7 mouse cellular contexts compared by ENCODE assay signal in the genomic region with DNA sequence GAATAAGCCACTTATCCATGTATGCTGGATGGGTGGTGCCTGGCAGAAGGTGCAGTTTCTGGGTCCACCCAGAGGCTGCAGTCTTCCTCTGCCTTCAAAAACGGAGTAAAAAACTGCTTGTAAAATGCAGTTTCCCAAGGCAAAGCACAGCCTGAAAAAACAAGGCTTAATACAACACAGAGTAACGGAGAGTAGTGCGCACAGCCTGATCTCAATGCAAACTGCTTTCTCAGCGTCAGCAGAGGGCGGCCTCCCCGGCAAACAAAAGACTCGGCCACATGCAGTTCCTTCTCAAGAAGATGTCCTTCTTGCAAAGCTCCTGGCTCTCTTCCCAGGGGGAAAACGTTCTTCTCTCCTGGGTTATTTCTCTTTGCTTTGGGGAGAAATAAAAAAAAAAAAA.
DNase-seq lines count a peak whose midpoint lies in the region; ATAC-seq and TF ChIP-seq lines count a peak whose summit lies in the region.

No protein-coding gene starts in this region.

- no peaks in the 10 kb centered on the region for H3K36me3 ChIP-seq in limb, embryonic 10.5 days

- no peak overlapping the region for H3K4me3 ChIP-seq in embryonic fibroblast, embryonic 13.5 days (ENCODE audit: insufficient read depth, low read length)
- H3K4me3 ChIP-seq in limb, embryonic 10.5 days = no peak overlapping the region; the same call in 1 of the 2 replicates
- H3K4me3 ChIP-seq in olfactory bulb, adult 2 months (ENCODE audit: insufficient read depth, low read depth, low read length) = peak overlapping the region; percentile 34

- intact Hi-C loops in heart, postnatal 36 days (cut with DNase I) = no loop called here

- ATAC-seq in granulocyte monocyte progenitor cell, adult 5-6 weeks (replicated peaks; ENCODE audit: poor library complexity, severe bottlenecking) = no peak

- no peaks in the 10 kb centered on the region for H3K9me3 ChIP-seq in limb, embryonic 10.5 days (replicated peaks)

- WGBS in limb, embryonic 10.5 days = 27% methylated on average over 8 of the region's 8 CpGs
- 2% methylated on average over 8 of the region's 8 CpGs for WGBS in olfactory bulb, adult 2 months

- H3K27ac ChIP-seq in embryonic fibroblast, embryonic 13.5 days (ENCODE audit: insufficient read depth, low read length) = no peak overlapping the region
- peak overlapping the region; percentile 80 for H3K27ac ChIP-seq in limb, embryonic 10.5 days
- peak overlapping the region; percentile 78 for H3K27ac ChIP-seq in olfactory bulb, adult 2 months (ENCODE audit: insufficient read depth, low read depth, low read length)

- TF ChIP-seq POLR2A in embryonic fibroblast, embryonic 13.5 days (IDR thresholded peaks at IDR 0.05; ENCODE audit: low read depth, low read length) = no peak
- TF ChIP-seq POLR2A in olfactory bulb, adult 2 months (IDR thresholded peaks at IDR 0.05; ENCODE audit: insufficient read depth, low read depth, low read length) = peak; percentile 20; the same call in 1 of the 2 replicates

- DNase-seq in MN1 (ENCODE audit: low spot score) = peak; percentile 81
- DNase-seq in adrenal gland, postnatal 36 days = peak; percentile 27 to 50
- peak; percentile 34 to 41 for DNase-seq in heart, postnatal 36 days
- DNase-seq in limb, embryonic 10.5 days (ENCODE audit: low spot score) = no peak

- H3K4me1 ChIP-seq in embryonic fibroblast, embryonic 13.5 days (ENCODE audit: control insufficient read depth, insufficient read depth, low read length) = peaks cover 17% of the 10 kb centered on the region
- H3K4me1 ChIP-seq in limb, embryonic 10.5 days = peaks cover 83% of the 10 kb centered on the region
- peaks cover 23% of the 10 kb centered on the region for H3K4me1 ChIP-seq in olfactory bulb, adult 2 months (ENCODE audit: control insufficient read depth, insufficient read depth, low read length)

- peak; percentile 38; the same call in 1 of the 2 replicates for TF ChIP-seq CTCF in embryonic fibroblast, embryonic 13.5 days (IDR thresholded peaks at IDR 0.05; ENCODE audit: borderline replicate concordance, insufficient read depth, low read length)
- TF ChIP-seq CTCF in olfactory bulb, adult 2 months (IDR thresholded peaks at IDR 0.05; ENCODE audit: insufficient read depth, low read depth, low read length) = no peak

- H3K27me3 ChIP-seq in limb, embryonic 10.5 days (ENCODE audit: low read depth, poor library complexity, severe bottlenecking) = no peaks in the 10 kb centered on the region
